Comparison of ENCODE assay signal across 19 mouse cellular contexts in genomic region chr3:145790233-145790632, GRCm38 (mm10). TPM values are rescaled to one million over a fixed set of nuclear protein-coding genes. Genes with fewer than 3 reads are reported as not detected.
DNase-seq lines count a peak whose midpoint lies in the region; ATAC-seq and TF ChIP-seq lines count a peak whose summit lies in the region.
"Had no signal": no experiment of that assay in that cellular context is flagged by ENCODE, and none has a peak within 500 bp of the region (broad histone marks: within the 10 kb centered on the region; RNA-seq: fewer than 3 reads in every experiment).

No protein-coding gene starts in this region.

- DNase-seq in heart, postnatal 14 days: no peak
- no peak for DNase-seq in kidney, adult 18-20 months
- peak; percentile 73 for DNase-seq in gastrocnemius, postnatal 25 days
- no peak for DNase-seq in liver, embryonic 14.5 days (ENCODE audit: low read depth in 3 of 3, low spot score in 3 of 3)
- DNase-seq in testis, postnatal 10 days (ENCODE audit: low spot score): no peak
- DNase-seq: cerebellum, adult 2 months; kidney, adult 8-10 months; thymus, postnatal 14 days had no signal

- no peak overlapping the region for H3K4me2 ChIP-seq in heart, embryonic 11.5 days
- H3K4me2 ChIP-seq in kidney, embryonic 16.5 days (replicated peaks; ENCODE audit: low read depth, low read length): no peak overlapping the region
- no peak overlapping the region for H3K4me2 ChIP-seq in liver, embryonic 14.5 days (ENCODE audit: low read depth)
- H3K4me2 ChIP-seq: forebrain, embryonic 12.5 days; hindbrain, embryonic 13.5 days; limb, embryonic 15.5 days; midbrain, embryonic 12.5 days; stomach, embryonic 15.5 days had no signal

- peaks cover 11% of the 10 kb centered on the region; the same call in 1 of the 2 replicates for H3K4me1 ChIP-seq in heart, embryonic 11.5 days (ENCODE audit: control insufficient read depth, insufficient read depth, low read length)
- H3K4me1 ChIP-seq in kidney, embryonic 16.5 days (ENCODE audit: insufficient read depth, low read length): peaks cover 25% of the 10 kb centered on the region
- H3K4me1 ChIP-seq in liver, embryonic 14.5 days (replicated peaks; ENCODE audit: control insufficient read depth in 2 of 2, insufficient read depth in 2 of 2, low read length in 1 of 2): peaks cover 0 to 9% of the 10 kb centered on the region in 2 experiments; a peak in 2 of 4 replicates
- H3K4me1 ChIP-seq: forebrain, embryonic 12.5 days; hindbrain, embryonic 13.5 days; midbrain, embryonic 12.5 days had no signal

- H3K4me3 ChIP-seq in heart, embryonic 11.5 days (ENCODE audit: low read depth, low read length): no peak overlapping the region
- H3K4me3 ChIP-seq in kidney, embryonic 16.5 days (ENCODE audit: low read length): no peak overlapping the region
- no peak overlapping the region for H3K4me3 ChIP-seq in liver, embryonic 14.5 days (ENCODE audit: insufficient read depth in 1 of 2, low read depth in 2 of 2, low read length in 2 of 2)
- H3K4me3 ChIP-seq: forebrain, embryonic 12.5 days; hindbrain, embryonic 13.5 days; limb, embryonic 15.5 days; midbrain, embryonic 12.5 days; myocyte; stomach, embryonic 15.5 days had no signal

- H3K9ac ChIP-seq in heart, embryonic 11.5 days (ENCODE audit: low read depth, low read length): no peak overlapping the region
- H3K9ac ChIP-seq in kidney, embryonic 16.5 days (replicated peaks; ENCODE audit: low read length): no peak overlapping the region
- H3K9ac ChIP-seq in liver, embryonic 14.5 days (replicated peaks): no peak overlapping the region
- H3K9ac ChIP-seq: forebrain, embryonic 12.5 days; hindbrain, embryonic 13.5 days; limb, embryonic 15.5 days; midbrain, embryonic 12.5 days; stomach, embryonic 15.5 days had no signal

- no peak for TF ChIP-seq EP300 in liver, embryonic 14.5 days (IDR thresholded peaks at IDR 0.05; ENCODE audit: low read depth)

- H3K36me3 ChIP-seq in heart, embryonic 11.5 days (ENCODE audit: control insufficient read depth, insufficient read depth, low read length): no peaks in the 10 kb centered on the region
- no peaks in the 10 kb centered on the region for H3K36me3 ChIP-seq in kidney, embryonic 16.5 days (ENCODE audit: insufficient read depth, low read length)
- H3K36me3 ChIP-seq in liver, embryonic 14.5 days (replicated peaks; ENCODE audit: control insufficient read depth, insufficient read depth, low read depth): no peaks in the 10 kb centered on the region
- H3K36me3 ChIP-seq: forebrain, embryonic 12.5 days; hindbrain, embryonic 13.5 days; limb, embryonic 15.5 days; midbrain, embryonic 12.5 days; stomach, embryonic 15.5 days had no signal

- intact Hi-C loops in heart, postnatal 14 days (cut with DNase I): no loop called here

- WGBS in heart, embryonic 11.5 days (ENCODE audit: insufficient replicate concordance): 44% methylated on average over 3 of the region's 3 CpGs
- WGBS in kidney, embryonic 16.5 days: 35% methylated on average over 3 of the region's 3 CpGs
- 52% methylated on average over 3 of the region's 3 CpGs for WGBS in liver, embryonic 14.5 days (ENCODE audit: insufficient replicate concordance)

- H3K27ac ChIP-seq in heart, embryonic 11.5 days (ENCODE audit: low read depth, low read length): peak overlapping the region; percentile 42; the same call in 1 of the 2 replicates
- peak overlapping the region; percentile 39 for H3K27ac ChIP-seq in kidney, embryonic 16.5 days (ENCODE audit: low read length)
- H3K27ac ChIP-seq in liver, embryonic 14.5 days: no peak overlapping the region
- H3K27ac ChIP-seq: forebrain, embryonic 12.5 days; hindbrain, embryonic 13.5 days; limb, embryonic 15.5 days; midbrain, embryonic 12.5 days; stomach, embryonic 15.5 days had no signal

- no peaks in the 10 kb centered on the region for H3K9me3 ChIP-seq in heart, embryonic 11.5 days (replicated peaks; ENCODE audit: control insufficient read depth, low read length)
- H3K9me3 ChIP-seq in kidney, embryonic 16.5 days (ENCODE audit: low read length): no peaks in the 10 kb centered on the region
- no peaks in the 10 kb centered on the region for H3K9me3 ChIP-seq in liver, embryonic 14.5 days (ENCODE audit: control insufficient read depth, low read length)
- H3K9me3 ChIP-seq: forebrain, embryonic 12.5 days; hindbrain, embryonic 13.5 days; limb, embryonic 15.5 days; midbrain, embryonic 12.5 days; stomach, embryonic 15.5 days had no signal

- TF ChIP-seq CTCF in liver, embryonic 14.5 days (IDR thresholded peaks at IDR 0.05; ENCODE audit: low read depth): no peak

- ATAC-seq in heart, embryonic 11.5 days (replicated peaks; ENCODE audit: insufficient number of reproducible peaks, low FRiP score, low TSS enrichment): no peak
- ATAC-seq in kidney, embryonic 16.5 days (ENCODE audit: low FRiP score, low TSS enrichment): peak; percentile 85
- 0 out of 2 replicates have a peak, but pooled peaks have one; percentile 13 for ATAC-seq in liver, embryonic 14.5 days (ENCODE audit: insufficient read depth)
- ATAC-seq: CD4-positive, CD25-positive, alpha-beta regulatory T cell, adult 4 months had no signal

- no peaks in the 10 kb centered on the region for H3K27me3 ChIP-seq in heart, embryonic 11.5 days (ENCODE audit: control insufficient read depth, insufficient read depth, low read length)
- no peaks in the 10 kb centered on the region for H3K27me3 ChIP-seq in kidney, embryonic 16.5 days (ENCODE audit: insufficient read depth, low read length)
- H3K27me3 ChIP-seq in liver, embryonic 14.5 days (ENCODE audit: control insufficient read depth, insufficient read depth, low read length): no peaks in the 10 kb centered on the region
- H3K27me3 ChIP-seq: forebrain, embryonic 12.5 days; hindbrain, embryonic 13.5 days; limb, embryonic 15.5 days; midbrain, embryonic 12.5 days; stomach, embryonic 15.5 days had no signal

RNA-seq across cellular contexts. Expression of gene Ddah1, which starts 31.8 kb away (rescaled TPM):
- 42.4 and 44.6 TPM in 2 replicates for polyA plus RNA-seq in heart, embryonic 11.5 days (2014; fragmentation: Nextera tagmentation; extraction: Ambion mirVana)
- total RNA-seq in heart, postnatal 14 days (2021): 10 to 100 TPM in 1 of 2 experiments, 1 to 10 TPM in 1; 9.2 to 13.4 TPM
- 73.5 and 76.7 TPM in 2 replicates for polyA plus RNA-seq in kidney, embryonic 16.5 days (2015; fragmentation: Nextera tagmentation; extraction: Ambion mirVana)
- total RNA-seq in gastrocnemius, postnatal 25 days (2021): 1 to 10 TPM; 4.8 to 5.7 TPM
- 15.6 and 15.8 TPM in 2 replicates for polyA plus RNA-seq in liver, embryonic 14.5 days (2012; rRNA removed)
- polyA plus RNA-seq in liver, embryonic 14.5 days (2014; fragmentation: Nextera tagmentation; extraction: Ambion mirVana): 31.7 and 32.1 TPM in 2 replicates
- total RNA-seq: MEL; neutrophil, adult 5-6 weeks had no signal
